Mouse (Mus musculus) granulocyte monocyte progenitor cell, adult 5-6 weeks (primary cell): ENCODE measurements around the gene Klk6. TPM values are rescaled to one million over a fixed set of nuclear protein-coding genes. Genes with fewer than 3 reads are reported as not detected.

Experiments
- ATAC-seq: replicated peaks from 2 replicates; pipeline ENCODE4 v1.8.0; 2016; ENCODE audit warnings: mild to moderate bottlenecking, moderate TSS enrichment, inconsistent platforms; ENCODE audit not compliant: poor library complexity, severe bottlenecking
- total RNA-seq, 2 experiments: library from RNA; stranded (forward) in 1 of 2; stranded (reverse) in 1 of 2; fragments of 200-712, 200-1000 nt in 1 of 2; fragments of >200 nt in 1 of 2; fragmentation: Nextera tagmentation in 1 of 2; gene quantifications; 2 replicates each; pipeline ENCODE4 v1.2.3; 2014 to 2017

The Klk6 gene
- total RNA-seq, 2 experiments from 2014 or later, result not detected

DNA sequence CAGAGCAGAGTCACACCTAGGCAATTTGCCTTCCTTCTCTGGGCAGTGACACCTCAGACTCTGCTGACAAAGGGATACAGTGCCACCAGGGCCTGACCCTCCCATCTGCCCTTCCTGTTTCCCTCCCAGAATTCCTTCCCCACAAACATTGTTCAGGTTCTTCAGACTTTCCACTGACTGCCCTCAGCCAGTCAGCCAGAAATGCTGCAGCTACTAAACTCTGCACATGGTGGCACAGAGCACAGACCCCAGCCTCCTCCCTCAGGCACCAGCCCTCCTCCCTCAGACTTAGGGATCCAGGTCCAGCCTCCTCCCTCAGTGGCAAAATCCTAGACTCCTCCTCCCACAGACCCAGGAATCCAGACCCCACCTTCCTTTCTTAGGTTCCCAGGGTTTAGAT is 7.6 kb upstream of the Klk6 start:
- ATAC-seq, result no peak

GRCm38 (mm10) chr7:43821581-43821980 is 2.7 kb upstream of the Klk6 start:
- no peak for ATAC-seq

- no peak for ATAC-seq
Measured at GRCm38 (mm10) chr7:43826056-43826455, 1.8 kb downstream of the Klk6 start.

DNA sequence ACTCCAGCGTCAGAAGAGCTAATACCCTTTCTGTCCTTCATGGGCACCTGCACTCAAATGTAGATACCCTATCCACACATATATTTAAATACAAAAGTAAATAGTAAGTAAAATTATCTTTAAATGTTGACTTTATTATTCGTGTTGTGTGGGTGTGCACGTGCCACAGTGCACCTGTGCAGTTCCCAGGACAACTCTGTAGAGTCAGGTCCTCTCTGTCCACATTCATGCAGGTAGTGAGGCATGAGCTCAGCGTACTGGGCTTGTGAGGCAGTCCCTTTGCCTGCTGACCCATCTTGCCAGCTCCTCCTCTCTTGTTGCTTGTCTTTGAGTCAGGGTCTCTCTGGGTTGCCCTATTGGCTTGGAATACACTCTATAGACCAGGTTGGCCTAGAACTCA is 3.4 kb downstream of the Klk6 start:
- no peak for ATAC-seq

GRCm38 (mm10) chr7:43829006-43829405 is 4.7 kb downstream of the Klk6 start:
- ATAC-seq, result no peak

GRCm38 (mm10) chr7:43841701-43842100 is 17.4 kb downstream of the Klk6 start, which contains the start of gene Klk5:
Klk5 (plus strand) TSS chr7:43841971.
- ATAC-seq, result no peak

- no peak for ATAC-seq
Measured at GRCm38 (mm10) chr7:43843801-43844200, 19.5 kb downstream of the Klk6 start.

GRCm38 (mm10) chr7:43851616-43852015 is 27.3 kb downstream of the Klk6 start:
- ATAC-seq, result no peak

GRCm38 (mm10) chr7:43854642-43855380 is 30.5 kb downstream of the Klk6 start:
- no peak for ATAC-seq

DNA sequence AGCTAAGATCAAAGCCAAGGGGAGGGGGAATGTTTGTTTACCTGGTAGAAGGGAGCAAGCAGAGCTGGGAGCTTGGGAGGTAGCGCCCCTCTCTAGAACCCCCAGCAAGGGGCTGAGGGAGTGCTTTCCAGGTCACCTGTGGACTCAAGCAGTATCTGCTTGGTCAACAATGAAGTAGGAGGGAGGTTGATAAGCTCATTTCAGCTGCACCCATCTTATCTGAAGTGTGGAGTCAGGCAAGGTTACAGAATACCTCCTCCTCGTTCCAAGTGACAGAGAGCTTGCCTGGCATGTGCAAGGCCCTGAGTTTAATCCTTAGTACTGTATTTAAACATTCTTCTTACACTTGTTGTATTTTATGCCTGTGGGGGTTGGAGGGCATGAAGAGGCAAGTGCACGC is 31.4 kb downstream of the Klk6 start:
- ATAC-seq, result no peak

- no peak for ATAC-seq
Measured at GRCm38 (mm10) chr7:43856307-43856706, 32.0 kb downstream of the Klk6 start.

DNA sequence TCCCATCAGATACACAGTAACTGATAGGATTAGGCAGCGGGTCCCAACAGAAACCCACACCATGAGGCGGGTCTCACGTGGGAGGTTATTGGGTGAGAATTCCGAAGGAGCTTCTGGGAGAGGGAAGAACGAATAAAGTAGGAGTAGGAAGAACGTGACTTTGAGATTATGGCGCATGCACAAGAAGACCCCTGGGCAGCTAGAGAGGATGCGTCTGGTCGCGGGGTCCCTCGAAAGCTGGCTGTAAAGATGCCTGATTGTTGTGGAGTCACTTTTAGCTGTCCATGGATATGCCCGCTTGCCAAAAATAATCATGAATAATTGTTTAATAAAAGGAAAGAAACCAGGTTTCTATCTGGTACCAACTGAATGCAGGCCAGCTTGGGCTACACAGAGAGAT is 33.2 kb downstream of the Klk6 start:
- no peak for ATAC-seq

DNA sequence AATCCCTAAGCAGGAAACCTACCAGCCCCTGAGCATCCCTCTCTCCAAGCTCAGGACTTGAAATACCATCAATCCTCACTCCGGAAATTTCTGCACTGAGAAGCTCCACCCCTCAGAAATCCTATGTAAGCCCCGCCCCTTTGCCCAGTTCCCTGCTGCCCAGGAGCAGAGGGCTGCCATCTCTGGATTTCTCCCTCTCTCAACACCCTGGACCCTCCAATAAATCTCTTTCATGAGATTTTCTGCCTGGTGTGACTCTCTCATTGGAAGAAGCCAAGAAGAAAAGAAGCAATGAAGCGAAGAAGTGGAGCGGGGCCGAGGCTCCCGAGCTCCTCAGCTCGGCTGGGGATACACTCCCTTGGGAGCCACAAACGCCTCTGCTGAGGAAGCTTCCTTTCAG is 36.1 kb downstream of the Klk6 start:
- ATAC-seq, result no peak

- peak; percentile 84 for ATAC-seq
Measured at GRCm38 (mm10) chr7:43873237-43873636, 48.9 kb downstream of the Klk6 start.

DNA sequence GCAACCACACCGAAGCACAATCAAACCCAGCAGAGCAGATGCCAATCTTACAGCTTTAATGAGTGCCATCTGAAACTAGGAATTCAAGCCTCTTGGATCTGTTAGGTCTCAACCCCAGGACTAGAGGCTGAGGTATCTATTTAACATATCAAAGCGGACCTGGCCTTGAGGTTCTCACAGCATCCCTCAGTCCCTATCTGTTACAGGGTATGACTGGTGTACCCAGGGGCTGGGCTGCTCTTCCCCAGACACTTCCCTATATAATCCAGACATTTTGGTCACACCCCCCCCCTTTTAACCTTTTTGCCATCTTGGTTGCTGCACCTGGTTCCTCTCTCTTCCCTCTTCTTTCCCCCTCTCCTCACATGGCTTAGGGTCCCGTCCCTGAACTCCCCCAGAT is 49.4 kb downstream of the Klk6 start:
- ATAC-seq, result no peak

GRCm38 (mm10) chr7:43874868-43875375 is 50.6 kb downstream of the Klk6 start:
- ATAC-seq, result no peak

DNA sequence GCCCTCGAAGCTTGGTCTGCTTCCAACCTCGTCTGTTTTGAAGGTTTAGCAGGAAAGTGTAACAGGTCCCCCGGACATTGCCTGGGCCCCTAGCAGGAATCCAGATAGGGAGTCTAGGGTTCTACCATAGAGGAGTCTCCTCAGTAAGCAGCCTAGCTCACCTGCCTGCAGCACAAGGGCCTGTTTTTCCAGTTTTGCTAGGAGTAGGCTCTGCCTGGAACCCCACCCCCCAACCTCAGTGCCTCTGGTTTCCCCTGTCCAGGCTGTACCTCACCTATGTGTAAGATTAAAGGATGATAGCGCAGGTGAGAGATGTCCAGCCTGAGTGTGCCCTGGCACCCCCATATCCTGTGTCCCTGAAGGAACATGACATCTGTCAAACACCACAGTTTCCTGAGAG is 52.1 kb downstream of the Klk6 start:
- ATAC-seq, result no peak

DNA sequence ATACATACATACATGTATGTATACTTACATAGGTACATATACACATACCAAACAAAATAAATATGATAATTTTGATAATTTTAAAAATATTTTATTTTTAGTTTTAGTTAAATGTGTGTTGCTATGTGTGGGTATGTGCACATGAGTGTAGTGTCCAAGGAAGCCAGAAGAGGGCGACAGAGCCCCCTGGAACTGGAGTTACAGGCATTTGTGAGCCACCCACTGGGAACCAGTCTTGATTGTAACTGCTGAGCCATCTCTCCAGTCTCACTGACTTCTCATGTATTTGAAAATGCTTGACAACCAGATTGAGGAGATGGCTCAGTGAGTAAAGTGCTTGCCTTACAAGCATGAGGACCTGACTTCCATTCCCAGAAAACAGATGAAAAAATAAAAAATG is 54.0 kb downstream of the Klk6 start:
- no peak for ATAC-seq

DNA sequence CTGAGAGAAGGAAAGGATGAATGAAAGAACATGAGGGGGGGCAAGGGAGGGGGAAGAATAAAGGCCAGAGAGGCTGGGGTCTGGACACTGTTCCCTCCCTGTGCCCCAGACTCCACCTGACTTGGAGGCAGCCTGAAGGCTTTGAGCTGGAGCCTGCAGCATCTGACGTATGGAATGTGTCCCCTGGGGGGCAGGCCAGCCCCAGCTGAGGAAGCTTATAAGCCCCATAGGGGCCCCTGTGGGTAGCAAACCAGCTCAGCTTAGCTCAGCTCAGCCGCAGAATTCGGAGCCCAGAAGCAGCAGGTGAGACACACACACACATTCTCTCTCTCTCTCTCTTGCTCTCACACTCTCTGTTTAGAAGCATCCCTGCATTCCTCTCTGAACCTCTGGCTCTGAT is 56.6 kb downstream of the Klk6 start, which contains the start of gene Klk4:
Klk4 (plus strand) TSS at position 249 of the 400 bp plus-strand sequence.
- ATAC-seq, result no peak
